Mouse (Mus musculus) MEL (cell line): ENCODE measurements around the gene Camta1. TPM values are rescaled to one million over a fixed set of nuclear protein-coding genes. Genes with fewer than 3 reads are reported as not detected.

Source experiments
- DNase-seq: peaks from one replicate; pipeline ENCODE4 v3.0.0; 2011; ENCODE audit warnings: low read depth, low spot score
- H3K27ac ChIP-seq: 2 replicates; pipeline ENCODE4 v1.5.1; 2012; ENCODE audit warnings: low read depth, mild to moderate bottlenecking, control low read depth, low read length, moderate library complexity; ENCODE audit not compliant: control insufficient read depth
- H3K27me3 ChIP-seq, 2 experiments: fragments of 150-350 bp in 1 of 2; sonication (generic) in 1 of 2; 2 replicates each; pipeline ENCODE4 v1.6.1; 2012; ENCODE audit warnings: low read length in 2 of 2, mild to moderate bottlenecking in 2 of 2, improper control_type of control experiment in 1 of 2, moderate library complexity in 1 of 2; ENCODE audit not compliant: insufficient read depth in 2 of 2, control insufficient read depth in 1 of 2
- H3K36me3 ChIP-seq, 2 experiments: 2 replicates each; pipeline ENCODE4 v1.6.1; 2012 to 2014; ENCODE audit warnings: low read length in 2 of 2, improper control_type of control experiment in 1 of 2, inconsistent platforms in 1 of 2, mild to moderate bottlenecking in 1 of 2; ENCODE audit not compliant: insufficient read depth in 2 of 2, control insufficient read depth in 1 of 2
- H3K4me1 ChIP-seq, 2 experiments: fragments of 150-350 bp in 1 of 2; sonication (generic) in 1 of 2; 2 replicates each; pipeline ENCODE4 v1.6.1; 2012; ENCODE audit warnings: low read length in 2 of 2, improper control_type of control experiment in 1 of 2, mild to moderate bottlenecking in 1 of 2; ENCODE audit not compliant: insufficient read depth in 2 of 2, control insufficient read depth in 1 of 2
- H3K4me3 ChIP-seq, 2 experiments: fragments of 150-350 bp in 1 of 2; sonication (generic) in 1 of 2; 2 replicates each; pipeline ENCODE4 v1.5.1; 2012; ENCODE audit warnings: low read depth in 2 of 2, low read length in 2 of 2, mild to moderate bottlenecking in 2 of 2, moderate library complexity in 2 of 2, control low read depth in 1 of 2, improper control_type of control experiment in 1 of 2; ENCODE audit not compliant: control insufficient read depth in 1 of 2, insufficient read depth in 1 of 2
- H3K79me2 ChIP-seq: 2 replicates; pipeline ENCODE4 v1.6.1; 2012; ENCODE audit warnings: mild to moderate bottlenecking, low read length, moderate library complexity; ENCODE audit not compliant: control insufficient read depth, poor library complexity, insufficient read depth
- H3K9ac ChIP-seq: 2 replicates; pipeline ENCODE4 v1.6.1; 2012; ENCODE audit warnings: low read depth, mild to moderate bottlenecking, control low read depth, low read length, moderate library complexity; ENCODE audit not compliant: control insufficient read depth, poor library complexity, severe bottlenecking
- H3K9me3 ChIP-seq: fragments of 150-350 bp; sonication (generic); replicated peaks from 2 replicates; pipeline ENCODE4 v1.6.1; 2012; ENCODE audit warnings: mild to moderate bottlenecking, low read length, improper control_type of control experiment, moderate library complexity; ENCODE audit not compliant: insufficient read depth
- BHLHE40 ChIP-seq: IDR thresholded peaks from 2 replicates; pipeline ENCODE4 v1.6.1; 2012; ENCODE audit warnings: low read depth, mild to moderate bottlenecking, inconsistent platforms, low read length, improper control_type of control experiment, borderline replicate concordance
- CHD2 ChIP-seq: IDR thresholded peaks from 2 replicates; pipeline ENCODE4 v1.6.1; 2011; ENCODE audit warnings: low read length, improper control_type of control experiment
- ETS1 ChIP-seq: IDR thresholded peaks from 2 replicates; pipeline ENCODE4 v1.6.1; 2012; ENCODE audit warnings: low read depth, mild to moderate bottlenecking, inconsistent platforms, low read length, improper control_type of control experiment, moderate library complexity
- GABPA ChIP-seq: IDR thresholded peaks from 2 replicates; pipeline ENCODE4 v1.6.1; 2012; ENCODE audit warnings: low read depth, mild to moderate bottlenecking, inconsistent platforms, low read length, improper control_type of control experiment, moderate library complexity
- HCFC1 ChIP-seq: IDR thresholded peaks from 2 replicates; pipeline ENCODE4 v1.6.1; 2012; ENCODE audit warnings: low read depth, mild to moderate bottlenecking, inconsistent platforms, low read length, improper control_type of control experiment, moderate library complexity
- JUND ChIP-seq: IDR thresholded peaks from 2 replicates; pipeline ENCODE4 v1.6.1; 2011; ENCODE audit warnings: low read depth, mild to moderate bottlenecking, improper control_type of control experiment, low read length
- KAT2A ChIP-seq: conservative IDR thresholded peaks from 2 replicates; pipeline ENCODE4 v1.6.1; 2012; ENCODE audit warnings: low read depth, low read length, improper control_type of control experiment, inconsistent platforms
- MAX ChIP-seq: IDR thresholded peaks from 2 replicates; pipeline ENCODE4 v1.6.1; 2011; ENCODE audit warnings: low read length, improper control_type of control experiment
- MYB ChIP-seq: IDR thresholded peaks from 2 replicates; pipeline ENCODE4 v1.6.1; 2011; ENCODE audit warnings: mild to moderate bottlenecking, low read depth, low read length, improper control_type of control experiment
- NRF1 ChIP-seq: IDR thresholded peaks from 2 replicates; pipeline ENCODE4 v1.6.1; 2014; ENCODE audit warnings: low read depth, mild to moderate bottlenecking, inconsistent platforms, low read length, improper control_type of control experiment, moderate library complexity; ENCODE audit not compliant: poor library complexity, insufficient read depth, severe bottlenecking
- POLR2AphosphoS2 ChIP-seq: IDR thresholded peaks from 2 replicates; pipeline ENCODE4 v1.6.1; 2011; ENCODE audit warnings: low read length, improper control_type of control experiment
- RAD21 ChIP-seq: IDR thresholded peaks from 2 replicates; pipeline ENCODE4 v1.6.1; 2011; ENCODE audit warnings: mild to moderate bottlenecking, low read depth, low read length, improper control_type of control experiment
- SIN3A ChIP-seq: IDR thresholded peaks from 2 replicates; pipeline ENCODE4 v1.6.1; 2012; ENCODE audit warnings: low read length, improper control_type of control experiment, inconsistent platforms
- TAL1 ChIP-seq: IDR thresholded peaks from 2 replicates; pipeline ENCODE4 v1.6.1; 2012; ENCODE audit warnings: mild to moderate bottlenecking, inconsistent platforms, low read length, moderate library complexity, mixed read lengths
- TBP ChIP-seq: IDR thresholded peaks from 2 replicates; pipeline ENCODE4 v1.8.0; 2011; ENCODE audit warnings: low read depth, low read length, improper control_type of control experiment
- TCF12 ChIP-seq: IDR thresholded peaks from 2 replicates; pipeline ENCODE4 v1.6.1; 2014; ENCODE audit warnings: low read depth, mild to moderate bottlenecking, inconsistent platforms, low read length, improper control_type of control experiment, moderate library complexity
- UBTF ChIP-seq: IDR thresholded peaks from 2 replicates; pipeline ENCODE4 v1.6.1; 2012; ENCODE audit warnings: low read depth, mild to moderate bottlenecking, inconsistent platforms, low read length, improper control_type of control experiment, moderate library complexity, borderline replicate concordance; ENCODE audit not compliant: insufficient read depth
- USF1 ChIP-seq: IDR thresholded peaks from 2 replicates; pipeline ENCODE4 v1.6.1; 2014; ENCODE audit warnings: low read depth, mild to moderate bottlenecking, inconsistent platforms, low read length, improper control_type of control experiment, moderate library complexity
- ZKSCAN1 ChIP-seq: IDR thresholded peaks from 2 replicates; pipeline ENCODE4 v1.6.1; 2012; ENCODE audit warnings: low read depth, mild to moderate bottlenecking, inconsistent platforms, low read length, improper control_type of control experiment, moderate library complexity
- ZMIZ1 ChIP-seq: IDR thresholded peaks from 2 replicates; pipeline ENCODE4 v1.6.1; 2012; ENCODE audit warnings: low read depth, mild to moderate bottlenecking, inconsistent platforms, low read length, improper control_type of control experiment, moderate library complexity
- ZNF384 ChIP-seq: IDR thresholded peaks from 2 replicates; pipeline ENCODE4 v1.6.1; 2012; ENCODE audit warnings: low read depth, mild to moderate bottlenecking, inconsistent platforms, low read length, improper control_type of control experiment
- polyA plus RNA-seq, 2 experiments: library from polyadenylated mRNA; stranded (reverse) in 1 of 2; unstranded in 1 of 2; fragments of >175 nt in 1 of 2; fragments of >200 nt in 1 of 2; gene quantifications; 2 replicates each; pipeline versions ENCODE4 v1.2.1 to v1.2.4; 2012; ENCODE audit warnings: low replicate concordance in 2 of 2, low read depth in 1 of 2; ENCODE audit not compliant: insufficient read length in 2 of 2, insufficient read depth in 1 of 2, missing spikeins in 1 of 2
- total RNA-seq: library from RNA; depleted of rRNA; stranded (reverse); fragments of 300-350 nt; gene quantifications from 2 replicates; pipeline ENCODE4 v1.2.3, GENCODE M21; 2012

Camta1 gene
- total and polyA plus RNA-seq, 3 experiments = 28.2 to 87.5 TPM; not detected in 1

GRCm38 (mm10) chr4:150973264-150973663, 888.4 kb downstream of the Camta1 start:
- Histone ChIP-seq H3K9ac (no peak overlapping the region), H3K4me1 (no peaks in the 10 kb centered on the region), H3K4me3 (no peak overlapping the region)
- TF ChIP-seq MAX (no peak), ZKSCAN1 (no peak), JUND (no peak), GABPA (no peak), TAL1 (no peak), MYB (no peak), SIN3A (no peak), HCFC1 (no peak), BHLHE40 (no peak), ZMIZ1 (no peak), USF1 (no peak), KAT2A (no peak), TCF12 (no peak), NRF1 (no peak), CHD2 (no peak), ETS1 (no peak), TBP (no peak), POLR2AphosphoS2 (no peak), RAD21 (no peak), ZNF384 (no peak)
- TF ChIP-seq, all 39 proteins: peak for 0
- H3K36me3 ChIP-seq = no peaks in the 10 kb centered on the region
- DNase-seq = no peak
- no peaks in the 10 kb centered on the region for H3K79me2 ChIP-seq
- H3K27ac ChIP-seq = no peak overlapping the region
- H3K27me3 ChIP-seq = no peaks in the 10 kb centered on the region; a peak in 1 of 4 replicates
- H3K9me3 ChIP-seq = no peaks in the 10 kb centered on the region

- Histone ChIP-seq H3K27me3 (no peaks in the 10 kb centered on the region), H3K79me2 (no peaks in the 10 kb centered on the region), H3K4me3 (no peak overlapping the region), H3K9ac (no peak overlapping the region), H3K36me3 (no peaks in the 10 kb centered on the region), H3K27ac (no peak overlapping the region), H3K4me1 (no peaks in the 10 kb centered on the region), H3K9me3 (no peaks in the 10 kb centered on the region)
- DNase-seq = no peak
- TF ChIP-seq ZKSCAN1 (no peak), ETS1 (no peak), CHD2 (no peak), UBTF (no peak)
These were observed 892.7 kb downstream of the Camta1 start for GRCm38 (mm10) chr4:150968956-150969355.
